Mouse (Mus musculus) fibroblast of lung, adult 2 months (primary cell): ENCODE results near the gene Vps54.
"Not testable (repeated sequence)": the region's sequence is repeated elsewhere in the genome, so short reads cannot be mapped to it uniquely, and the experiment has no call there.

Experiments
- DNase-seq: peaks from one replicate; pipeline ENCODE4 v3.0.0-alpha.2; 2011; ENCODE audit warnings: low read depth

Gene Vps54

DNA sequence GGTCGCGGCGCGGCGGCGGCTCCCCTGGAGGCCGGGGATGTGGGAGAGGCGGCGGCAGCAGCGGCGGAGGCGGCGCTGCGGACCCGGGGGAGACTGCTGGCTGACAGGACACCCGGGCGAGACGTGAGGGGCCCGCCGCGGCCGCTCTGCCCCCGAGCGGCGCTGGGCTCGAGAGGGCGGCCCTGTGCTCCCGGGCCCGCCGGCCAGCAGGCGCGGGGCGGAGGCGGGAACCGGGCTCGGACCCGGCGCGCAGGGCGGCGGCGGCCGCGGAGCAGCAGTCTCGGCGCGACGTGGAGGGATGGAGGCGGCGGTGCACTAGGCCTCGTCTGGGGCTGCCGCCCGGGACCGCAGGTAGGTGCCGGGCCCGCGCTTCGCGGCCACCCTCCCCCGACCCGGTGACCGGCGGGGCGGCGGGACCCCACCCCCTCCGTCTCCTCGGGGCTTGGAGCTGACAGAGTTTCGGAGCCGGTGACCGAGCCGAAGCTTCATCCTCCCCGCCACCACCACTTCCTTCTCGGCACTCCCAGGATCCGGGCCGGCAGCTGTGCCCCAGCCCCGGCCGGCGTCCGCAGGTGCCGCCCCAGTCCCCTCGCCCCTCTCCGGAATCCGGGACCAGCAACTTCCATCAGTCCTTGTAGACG lies at the start of gene Vps54:
Gene Vps54 (plus strand): TSS at position 261 of the 641 bp plus-strand sequence.
- DNase-seq, result no peak

- DNase-seq, result not testable (repeated sequence)
Measured at GRCm38 (mm10) chr11:21191821-21192220, 47.3 kb upstream of the Vps54 start.

DNA sequence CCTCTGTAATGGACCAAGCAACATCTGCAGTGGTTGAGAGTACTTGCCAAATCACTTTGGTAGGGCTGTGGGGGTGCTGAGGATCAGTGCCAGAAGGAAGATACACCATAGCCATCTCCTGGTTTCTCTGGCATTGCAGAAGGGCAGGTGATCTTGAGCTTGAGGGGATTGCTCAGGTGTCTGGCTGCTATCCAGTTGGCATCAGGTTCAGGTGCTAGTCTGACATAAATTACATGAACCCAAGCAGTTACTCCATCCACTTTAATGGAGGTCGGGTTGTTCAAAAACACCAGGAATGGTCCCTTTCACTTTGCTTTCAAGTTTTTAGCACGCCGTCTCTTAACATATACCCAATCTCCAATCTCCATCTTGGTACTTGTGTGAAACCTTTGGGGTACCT lies 44.2 kb upstream of the Vps54 start:
- no peak for DNase-seq

GRCm38 (mm10) chr11:21209046-21209445 lies 30.0 kb upstream of the Vps54 start:
- DNase-seq, result no peak

- DNase-seq, result not testable (repeated sequence)
Measured at GRCm38 (mm10) chr11:21209701-21210100, 29.4 kb upstream of the Vps54 start.

DNA sequence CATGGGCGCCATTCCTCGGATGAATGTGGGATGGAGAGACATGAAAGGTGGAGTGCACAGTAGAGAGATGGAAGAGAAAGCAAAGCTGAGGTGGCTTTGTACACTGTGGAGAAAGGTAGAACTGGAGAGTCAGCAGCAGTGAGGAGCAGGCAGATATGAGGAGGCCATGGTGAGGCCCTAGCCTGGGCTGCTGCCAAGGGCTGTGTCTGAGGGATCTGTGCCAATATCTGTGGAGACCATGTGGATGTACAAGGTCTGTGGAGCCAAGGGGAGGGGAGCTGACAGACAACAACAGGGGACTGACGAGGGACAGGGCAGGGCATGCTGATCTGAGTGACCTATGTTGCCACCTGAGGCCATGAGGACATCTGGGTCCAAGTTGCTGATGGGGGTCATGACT lies 21.7 kb upstream of the Vps54 start:
- no peak for DNase-seq

- no peak for DNase-seq
Measured at GRCm38 (mm10) chr11:21219281-21219680, 19.8 kb upstream of the Vps54 start.

DNA sequence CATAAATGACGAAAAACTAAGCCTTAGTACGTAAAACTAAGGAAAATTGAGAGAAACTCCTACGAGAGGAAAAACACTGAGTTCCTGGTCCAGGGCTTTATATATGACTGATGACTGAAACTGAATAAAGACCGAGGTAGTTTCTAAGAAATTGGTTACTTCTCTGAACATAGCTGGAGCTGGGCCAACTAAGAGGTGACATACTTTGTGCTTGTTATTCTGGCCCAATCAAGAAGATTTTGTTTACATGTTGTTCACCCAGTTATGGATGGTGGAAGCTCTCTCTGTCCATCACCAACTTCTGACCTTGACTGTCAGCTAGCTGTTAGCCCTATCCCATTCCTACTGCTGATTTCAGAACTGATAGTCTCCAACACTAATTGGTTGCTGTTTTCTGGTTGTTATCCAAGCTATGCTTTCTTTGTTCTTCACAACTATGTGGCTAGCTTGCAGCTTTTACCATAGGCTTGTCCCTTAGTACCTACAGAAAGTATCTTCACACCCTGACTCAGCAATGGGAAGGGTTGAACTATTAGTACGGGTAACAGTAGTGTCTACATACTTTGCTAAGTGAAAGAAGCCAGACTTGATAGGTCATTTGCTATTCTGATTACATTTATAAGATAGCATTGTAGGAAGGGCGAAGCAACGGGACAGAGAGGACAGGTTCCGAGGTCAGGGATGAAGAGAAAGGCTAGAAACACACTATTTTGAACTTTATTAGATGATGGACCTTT lies 19.1 kb upstream of the Vps54 start:
- no peak for DNase-seq

DNA sequence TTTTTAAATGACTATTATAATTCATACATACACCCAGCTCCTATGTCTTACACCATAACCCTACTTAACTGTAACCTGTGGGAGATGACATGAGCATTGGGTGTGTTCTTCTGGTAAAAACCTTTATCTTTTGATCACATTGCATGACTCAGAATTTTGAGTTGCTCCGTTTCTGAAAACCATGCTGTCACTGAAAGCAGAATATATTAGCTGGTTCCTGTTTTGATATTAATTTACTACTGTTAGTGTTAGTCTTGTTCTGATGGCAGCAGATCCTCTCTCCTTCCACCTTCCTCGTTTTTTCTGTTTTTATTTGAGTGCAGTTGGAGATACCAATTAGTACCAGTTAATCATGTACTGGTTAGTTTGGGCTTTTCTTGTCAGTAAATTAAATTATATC lies 18.3 kb upstream of the Vps54 start:
- DNase-seq, result no peak

GRCm38 (mm10) chr11:21221396-21221795 lies 17.7 kb upstream of the Vps54 start:
- no peak for DNase-seq

- no peak for DNase-seq
Measured at GRCm38 (mm10) chr11:21222606-21223207, 16.4 kb upstream of the Vps54 start.

DNA sequence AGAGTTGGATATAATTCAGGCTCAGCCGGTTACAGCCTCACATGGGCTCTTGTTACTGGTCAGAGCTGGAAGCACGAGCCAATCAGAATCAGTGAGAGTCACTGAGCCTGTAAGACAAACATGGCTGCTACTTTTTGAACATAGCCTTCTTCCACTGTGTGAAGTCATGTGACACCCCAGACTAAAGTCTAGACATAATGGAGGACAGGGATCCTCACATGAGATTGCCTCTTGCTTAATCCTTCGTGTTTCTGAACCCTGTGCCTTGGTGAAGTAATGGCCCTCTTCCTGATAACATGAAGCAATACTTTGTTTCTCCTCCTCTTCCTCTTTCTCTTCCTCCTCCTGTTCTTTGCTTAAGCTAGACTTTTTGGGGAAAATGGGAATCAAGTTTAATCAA lies 15.5 kb upstream of the Vps54 start:
- no peak for DNase-seq

DNA sequence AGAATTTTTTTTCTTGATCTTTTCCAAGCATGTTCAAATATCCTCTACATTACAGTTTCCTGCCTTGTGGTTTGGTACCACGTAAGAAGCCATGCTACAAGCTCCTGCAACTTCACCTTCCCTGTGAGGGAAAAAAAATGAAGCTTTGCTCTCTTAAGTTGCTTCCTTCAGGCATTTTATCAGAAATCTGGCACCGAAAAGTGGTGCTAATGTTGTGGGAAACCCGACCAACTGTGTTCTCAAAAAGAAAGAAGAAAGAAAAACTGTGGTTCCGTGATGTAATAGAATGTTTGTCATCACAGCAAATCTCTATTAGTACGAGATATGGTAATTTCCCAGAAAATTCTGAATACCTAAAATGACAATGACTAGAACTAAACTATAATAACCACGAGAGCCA lies 15.0 kb upstream of the Vps54 start:
- DNase-seq, result no peak

GRCm38 (mm10) chr11:21224446-21224845 lies 14.6 kb upstream of the Vps54 start:
- DNase-seq, result no peak

DNA sequence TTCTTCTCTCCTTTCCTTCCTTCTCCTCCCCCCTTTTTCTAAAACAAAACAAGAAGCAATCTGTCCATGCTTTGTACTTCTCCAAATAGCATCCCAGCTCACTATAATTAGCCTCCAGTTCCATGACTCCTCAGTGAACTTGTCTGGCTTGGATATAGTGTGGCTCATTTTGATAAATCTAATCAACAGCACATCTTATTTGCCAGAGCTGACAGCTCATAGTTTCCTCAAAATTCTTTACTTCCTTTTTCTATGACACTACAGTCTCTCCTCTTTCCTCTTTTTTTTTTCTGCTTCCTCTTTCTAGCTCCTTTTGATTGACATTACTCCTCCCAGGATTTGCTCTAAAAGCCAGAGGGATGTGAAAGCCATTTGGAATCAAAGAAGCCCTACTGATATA lies 14.1 kb upstream of the Vps54 start:
- DNase-seq, result no peak

DNA sequence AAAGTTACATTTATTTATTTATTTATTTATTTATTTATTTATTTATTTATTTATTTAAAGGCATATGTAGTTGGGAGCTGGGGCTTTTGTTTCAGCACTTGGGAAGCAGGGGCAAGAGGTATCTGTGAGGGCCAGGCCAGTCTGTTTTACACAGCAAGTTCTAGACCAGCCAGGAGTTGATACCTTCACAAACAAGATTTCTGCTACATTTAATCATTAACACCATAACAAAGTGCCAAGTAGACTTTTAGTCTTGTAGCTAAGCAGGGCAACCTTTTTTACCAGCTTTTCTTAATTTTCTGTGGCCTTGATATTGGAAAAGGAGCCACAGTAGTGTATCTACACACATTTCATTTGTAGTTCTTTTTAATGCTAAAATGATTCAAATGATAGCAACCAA lies 3.7 kb upstream of the Vps54 start:
- no peak for DNase-seq

DNA sequence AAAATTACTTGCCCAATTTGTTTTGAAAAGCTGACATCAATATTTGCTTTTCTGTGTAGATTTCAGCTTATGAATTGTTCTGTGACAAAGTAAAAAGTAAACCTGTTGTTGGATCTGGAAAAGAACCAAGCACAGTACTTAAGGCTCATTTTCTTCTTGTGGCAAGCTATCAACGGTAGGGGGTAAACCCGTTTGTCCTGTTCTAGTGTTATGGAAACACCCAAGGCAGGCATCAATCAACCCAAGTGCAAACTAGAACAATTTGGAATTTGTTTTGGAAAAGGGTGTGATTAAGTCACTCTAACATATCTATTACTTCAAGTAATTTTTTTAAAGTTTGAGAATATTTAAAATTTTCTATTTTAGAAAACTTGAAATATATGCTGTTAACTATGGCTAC lies 3.3 kb upstream of the Vps54 start:
- no peak for DNase-seq

DNA sequence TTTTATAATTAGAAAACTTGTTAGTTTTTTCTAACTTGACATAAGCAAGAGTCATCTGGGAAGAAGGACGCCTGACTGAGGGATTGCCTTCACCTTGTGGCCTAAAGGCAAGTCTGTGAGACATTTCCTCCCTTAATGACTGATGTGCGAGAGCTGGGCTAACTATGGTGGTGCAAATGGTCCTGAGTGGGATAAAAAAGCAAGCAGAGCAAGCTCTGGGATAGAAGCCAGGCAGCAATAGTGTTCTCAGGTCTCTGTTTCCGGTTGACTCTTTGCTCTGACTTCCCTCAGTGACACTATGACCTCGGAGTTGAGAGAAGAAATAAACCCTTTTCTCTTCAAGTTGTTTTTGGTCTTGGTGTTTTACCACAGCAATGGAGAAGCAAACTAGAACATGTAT lies 2.1 kb upstream of the Vps54 start:
- DNase-seq, result no peak

DNA sequence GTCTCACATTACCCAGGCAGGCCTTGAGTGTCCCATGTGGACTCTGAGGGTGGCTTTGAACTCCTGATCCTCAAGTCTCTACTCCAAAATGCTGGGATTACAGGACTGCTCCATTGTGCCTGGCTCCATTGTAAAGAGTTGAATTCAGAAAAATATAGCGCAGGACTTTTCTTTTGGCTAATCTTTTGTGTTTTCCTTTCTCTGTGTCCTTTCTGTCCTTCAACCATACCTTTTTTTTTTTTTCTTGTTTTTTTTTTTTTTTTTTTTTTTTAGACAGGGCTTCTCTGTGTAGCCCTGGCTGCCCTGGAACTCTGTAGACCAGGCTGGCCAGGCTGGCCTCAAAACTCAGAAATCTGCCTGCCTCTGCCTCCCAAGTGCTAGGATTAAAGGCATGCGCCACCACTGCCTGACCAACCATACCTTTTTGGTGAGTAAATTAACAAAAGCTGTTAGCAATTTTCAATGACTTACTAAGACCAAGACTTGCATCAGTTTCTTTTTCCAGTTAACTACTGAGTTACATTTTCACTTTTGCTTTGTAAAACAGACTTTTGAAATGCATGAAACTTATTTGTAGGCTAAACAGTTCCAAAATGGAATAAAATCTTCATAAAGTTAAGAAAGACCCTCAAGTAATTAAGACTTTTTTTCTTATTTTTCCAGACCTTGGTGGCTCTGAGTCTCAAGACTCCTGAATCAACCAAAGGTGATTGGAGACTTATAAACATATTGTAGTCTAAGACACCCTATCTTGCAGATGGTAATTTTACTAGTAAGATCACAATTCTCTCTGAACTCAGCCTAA lies 1.4 kb upstream of the Vps54 start:
- DNase-seq, result no peak

- no peak for DNase-seq
Measured at GRCm38 (mm10) chr11:21238279-21239020, 631 bp upstream of the Vps54 start.

- no peak for DNase-seq
Measured at GRCm38 (mm10) chr11:21239763-21240509, 855 bp downstream of the Vps54 start.
